Mouse (Mus musculus) common myeloid progenitor, adult 5-6 weeks (primary cell): ENCODE results near the gene Klhl24. TPM values are rescaled to one million over a fixed set of nuclear protein-coding genes. Genes with fewer than 3 reads are reported as not detected.

Experiments
- ATAC-seq: replicated peaks from 2 replicates; pipeline ENCODE4 v1.8.0; 2016; ENCODE audit warnings: low read depth, mild to moderate bottlenecking, moderate TSS enrichment, inconsistent platforms; ENCODE audit not compliant: poor library complexity, severe bottlenecking
- total RNA-seq: library from RNA; stranded (forward); fragments of 200-1000, 187-1606 nt; gene quantifications from 2 replicates; pipeline ENCODE4 v1.2.3, GENCODE M21; 2017

The Klhl24 gene
- total RNA-seq, 1 experiment from 2014 or later = 116 TPM

DNA sequence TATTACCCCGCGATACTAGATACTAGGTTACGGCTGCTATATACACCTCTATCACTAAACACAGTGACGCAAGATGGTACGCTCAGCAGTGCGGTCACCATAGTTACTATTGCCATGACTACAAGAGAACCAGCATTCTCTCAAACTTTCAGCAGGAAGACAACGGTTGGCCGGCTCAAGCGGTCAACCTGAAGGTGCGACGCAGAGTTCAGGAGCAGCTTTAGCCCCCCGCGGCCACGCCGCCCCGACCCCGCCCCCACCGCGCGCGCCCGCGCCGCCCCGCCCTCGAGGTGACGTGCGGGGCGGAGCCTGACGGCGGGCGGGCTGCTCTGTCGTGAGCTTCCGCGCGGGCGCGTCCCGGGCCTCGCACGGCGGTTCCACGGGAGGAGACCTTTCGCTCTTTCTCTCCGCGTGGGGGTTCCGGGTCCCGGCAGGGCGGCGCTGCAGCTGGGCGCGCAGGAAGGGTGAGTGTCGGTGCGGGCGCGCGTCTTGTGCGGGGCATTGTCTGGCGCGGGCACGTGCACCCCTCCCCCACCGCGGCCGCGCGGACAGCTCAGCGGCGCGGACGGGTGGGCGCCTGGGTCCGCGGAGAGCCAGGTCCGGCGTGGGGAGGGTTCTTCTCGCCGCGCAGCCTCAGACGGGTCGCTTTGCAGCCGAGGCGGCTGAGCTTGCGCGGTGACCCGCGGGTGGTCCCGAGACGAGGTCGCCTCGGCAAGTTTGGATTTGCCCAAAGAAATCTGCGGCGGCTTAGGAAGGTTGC lies 43.6 kb downstream of the Klhl24 start, which contains the start of gene Yeats2:
Gene Yeats2, plus strand, starts transcription at position 292 of the 760 bp plus-strand sequence.
- peak; percentile 78 for ATAC-seq

- ATAC-seq = no peak
Observed at GRCm38 (mm10) chr16:20144568-20144967, 47.2 kb downstream of the Klhl24 start.

DNA sequence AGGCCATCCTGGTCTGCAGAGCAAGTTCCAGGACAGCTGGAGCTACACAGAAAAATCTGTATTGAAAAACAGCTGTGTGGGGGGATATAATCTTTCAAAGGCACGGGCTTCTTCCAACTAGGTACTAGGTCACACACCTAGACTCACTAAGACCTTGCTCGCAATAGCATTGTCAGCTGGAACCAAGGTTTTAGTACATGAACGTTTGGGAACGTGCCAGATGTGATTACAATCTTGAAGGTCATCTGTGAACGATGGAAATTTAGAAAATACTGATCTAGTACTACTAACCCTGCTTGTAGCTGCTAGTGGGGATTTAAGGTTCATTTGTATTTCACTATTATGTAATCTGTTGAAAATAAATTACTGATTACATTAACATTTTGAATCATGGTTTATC lies 54.6 kb downstream of the Klhl24 start:
- no peak for ATAC-seq

- ATAC-seq = no peak
Observed at GRCm38 (mm10) chr16:20153742-20154141, 56.4 kb downstream of the Klhl24 start.

- no peak for ATAC-seq
Observed at GRCm38 (mm10) chr16:20160130-20160529, 62.8 kb downstream of the Klhl24 start.

- no peak for ATAC-seq
Observed at GRCm38 (mm10) chr16:20169071-20169470, 71.7 kb downstream of the Klhl24 start.

DNA sequence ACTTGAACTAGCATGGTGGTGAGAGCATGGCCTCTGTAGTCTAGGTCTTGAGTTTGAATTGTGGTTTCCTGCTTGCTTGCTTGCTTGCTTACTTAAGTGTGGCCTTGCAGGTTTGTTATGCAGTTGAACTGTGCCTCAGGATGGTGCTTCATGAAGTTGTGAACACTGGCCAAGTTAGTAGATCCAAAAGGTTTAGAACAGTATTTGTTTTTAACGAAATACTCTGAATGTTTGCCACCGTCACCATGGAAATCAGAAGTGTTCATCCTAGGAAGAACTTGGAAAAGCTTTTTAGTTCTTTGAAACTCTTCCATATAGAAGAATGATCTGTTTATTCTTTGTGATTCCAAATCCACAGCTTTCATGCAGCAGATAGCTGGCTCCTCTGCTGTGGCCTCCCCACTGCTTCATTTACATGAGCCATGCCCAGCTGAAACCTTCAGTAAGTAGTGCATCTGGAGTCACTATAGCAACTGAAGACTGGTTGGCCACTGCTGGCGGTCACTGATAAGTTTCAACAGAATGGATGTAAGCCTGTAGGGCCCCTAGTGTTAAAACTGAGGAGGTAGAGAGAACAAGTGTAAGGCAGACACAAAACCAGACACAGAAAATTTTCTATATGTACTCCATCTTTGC lies 72.2 kb downstream of the Klhl24 start:
- ATAC-seq = peak; percentile 80

Other genes starting within 250 kb of the Klhl24 start
- 115 and 129 TPM in 2 replicates for gene Klhl6, start 114.5 kb upstream of the Klhl24 start, total RNA-seq
- gene Yeats2, start 43.5 kb downstream of the Klhl24 start, total RNA-seq = 22.7 and 26.2 TPM in 2 replicates
- not detected in 2 replicates for gene Map6d1, start 143.8 kb downstream of the Klhl24 start, total RNA-seq
- gene Parl, start 204.8 kb downstream of the Klhl24 start, total RNA-seq = 139 and 205 TPM in 2 replicates
- gene Cyp2ab1, start 227.9 kb downstream of the Klhl24 start, total RNA-seq = 1.1 TPM in 2 replicates